Mouse (Mus musculus) olfactory bulb, adult 2 months (tissue): ENCODE data around the gene Ccdc42.

Experiments used
- CTCF ChIP-seq: fragments of 200-500 bp; IDR thresholded peaks from 2 replicates; pipeline ENCODE4 v1.5.1; 2012; ENCODE audit warnings: low read depth, mild to moderate bottlenecking, low read length, moderate library complexity; ENCODE audit not compliant: insufficient read depth
- POLR2A ChIP-seq: fragments of 200-500 bp; IDR thresholded peaks from 2 replicates; pipeline ENCODE4 v1.6.1; 2012; ENCODE audit warnings: mild to moderate bottlenecking, low read depth, low read length, moderate library complexity; ENCODE audit not compliant: insufficient read depth

DNA sequence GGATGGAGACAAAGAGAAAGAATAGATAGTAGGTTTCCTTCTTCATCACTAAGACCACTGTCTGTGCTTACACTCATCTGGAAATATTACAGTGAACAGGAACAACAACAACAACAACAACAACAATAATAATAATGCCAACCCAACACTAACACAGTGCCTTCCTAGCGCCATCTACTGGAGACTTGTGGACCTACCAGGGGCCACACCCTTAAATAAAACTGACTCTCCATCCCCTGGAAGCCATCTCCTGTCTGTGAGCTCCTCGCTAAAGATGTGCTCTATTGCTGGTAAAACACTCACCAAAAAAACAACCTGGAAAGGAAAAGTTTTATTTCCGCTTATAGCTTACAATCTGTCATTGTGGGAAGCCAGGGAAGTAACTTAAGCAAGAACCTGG is 37.2 kb upstream of the Ccdc42 start:
- TF ChIP-seq CTCF (no peak), POLR2A (no peak)
